Mouse (Mus musculus) CD4-positive helper T cell, adult 2 months (primary cell): ENCODE measurements around the gene Lmf1.

ENCODE experiments used
- DNase-seq: peaks from one replicate; pipeline ENCODE4 v3.0.0-alpha.2; 2012; ENCODE audit warnings: low read depth, missing footprints, low spot score

Lmf1 gene

DNA sequence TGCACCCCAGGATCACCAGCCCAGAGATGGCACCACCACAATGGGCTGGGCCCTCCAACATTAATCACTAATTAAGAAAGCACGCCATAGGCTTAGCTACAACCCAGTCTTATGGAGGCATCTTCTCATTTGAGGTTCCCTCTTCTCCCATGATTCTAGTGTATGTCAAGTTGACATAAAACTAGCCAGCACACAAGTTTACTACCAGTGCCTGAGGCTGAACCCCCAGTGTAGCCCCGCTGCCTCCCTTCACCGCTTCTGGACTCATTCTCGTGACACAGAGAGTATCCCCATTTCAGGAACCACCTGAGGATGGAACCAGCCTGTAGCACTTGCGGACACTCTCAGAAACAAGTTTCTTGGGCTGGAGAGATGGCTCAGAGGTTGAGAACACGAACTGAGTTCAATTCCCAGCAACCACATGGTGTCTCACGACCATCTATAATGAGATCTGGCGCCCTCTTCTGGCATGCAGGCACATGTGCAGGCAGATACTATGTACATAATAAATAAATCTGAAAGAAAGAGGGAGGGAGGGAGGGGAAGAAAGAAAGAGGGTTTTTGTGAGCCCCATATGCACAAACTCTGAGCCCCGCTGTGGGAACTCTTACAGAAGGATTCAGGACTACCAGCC lies 122.1 kb downstream of the Lmf1 start:
- no peak for DNase-seq

DNA sequence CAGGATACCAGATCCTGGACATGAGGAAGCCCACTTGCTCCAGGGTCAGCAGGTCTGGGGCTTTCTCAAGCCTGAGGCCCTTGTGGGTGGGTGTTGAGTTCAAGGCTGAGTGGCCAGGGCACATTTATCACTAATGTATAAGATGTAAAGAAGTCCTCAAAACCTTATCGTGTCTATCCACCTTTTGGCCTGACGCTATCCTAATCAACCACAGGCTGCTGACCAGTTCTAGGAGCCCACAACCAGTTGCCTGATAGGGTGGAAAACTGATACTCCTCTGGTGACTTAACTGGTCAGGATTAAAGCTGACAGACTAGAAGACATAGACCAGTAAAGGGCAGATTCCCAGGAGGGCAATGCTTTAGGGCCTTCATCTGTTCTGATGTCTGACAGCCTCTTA lies 131.1 kb downstream of the Lmf1 start:
- DNase-seq = no peak

DNA sequence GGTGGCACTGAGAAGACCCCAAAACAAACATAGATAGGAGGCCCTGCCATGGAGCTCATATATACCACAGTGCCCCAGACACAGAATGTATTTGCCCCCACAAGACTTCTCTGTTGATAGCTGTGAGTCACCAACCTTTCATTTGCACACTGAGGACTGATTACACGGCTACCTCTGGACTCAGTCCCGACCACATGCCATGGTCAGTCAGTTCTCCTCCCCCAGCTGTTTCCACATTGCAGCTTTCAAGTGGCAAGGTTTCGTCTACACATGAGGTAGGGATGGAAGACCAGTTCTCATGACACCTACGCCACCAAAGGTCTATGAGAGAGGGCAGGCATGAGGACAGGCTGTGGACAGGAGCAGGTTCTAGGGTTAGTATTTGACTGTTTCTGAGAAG lies 132.3 kb downstream of the Lmf1 start:
- no peak for DNase-seq
